Mouse (Mus musculus) MEL (cell line): Measurements from ENCODE around the gene Psen1. TPM values are rescaled to one million over a fixed set of nuclear protein-coding genes. Genes with fewer than 3 reads are reported as not detected.

ENCODE experiments used
- DNase-seq: peaks from one replicate; pipeline ENCODE4 v3.0.0; 2011; ENCODE audit warnings: low read depth, low spot score
- H3K27ac ChIP-seq: 2 replicates; pipeline ENCODE4 v1.5.1; 2012; ENCODE audit warnings: low read depth, mild to moderate bottlenecking, control low read depth, low read length, moderate library complexity; ENCODE audit not compliant: control insufficient read depth
- H3K27me3 ChIP-seq, 2 experiments: fragments of 150-350 bp in 1 of 2; sonication (generic) in 1 of 2; 2 replicates each; pipeline ENCODE4 v1.6.1; 2012; ENCODE audit warnings: low read length in 2 of 2, mild to moderate bottlenecking in 2 of 2, improper control_type of control experiment in 1 of 2, moderate library complexity in 1 of 2; ENCODE audit not compliant: insufficient read depth in 2 of 2, control insufficient read depth in 1 of 2
- H3K36me3 ChIP-seq, 2 experiments: 2 replicates each; pipeline ENCODE4 v1.6.1; 2012 to 2014; ENCODE audit warnings: low read length in 2 of 2, improper control_type of control experiment in 1 of 2, inconsistent platforms in 1 of 2, mild to moderate bottlenecking in 1 of 2; ENCODE audit not compliant: insufficient read depth in 2 of 2, control insufficient read depth in 1 of 2
- H3K4me1 ChIP-seq, 2 experiments: fragments of 150-350 bp in 1 of 2; sonication (generic) in 1 of 2; 2 replicates each; pipeline ENCODE4 v1.6.1; 2012; ENCODE audit warnings: low read length in 2 of 2, improper control_type of control experiment in 1 of 2, mild to moderate bottlenecking in 1 of 2; ENCODE audit not compliant: insufficient read depth in 2 of 2, control insufficient read depth in 1 of 2
- H3K4me3 ChIP-seq, 2 experiments: fragments of 150-350 bp in 1 of 2; sonication (generic) in 1 of 2; 2 replicates each; pipeline ENCODE4 v1.5.1; 2012; ENCODE audit warnings: low read depth in 2 of 2, low read length in 2 of 2, mild to moderate bottlenecking in 2 of 2, moderate library complexity in 2 of 2, control low read depth in 1 of 2, improper control_type of control experiment in 1 of 2; ENCODE audit not compliant: control insufficient read depth in 1 of 2, insufficient read depth in 1 of 2
- H3K79me2 ChIP-seq: 2 replicates; pipeline ENCODE4 v1.6.1; 2012; ENCODE audit warnings: mild to moderate bottlenecking, low read length, moderate library complexity; ENCODE audit not compliant: control insufficient read depth, poor library complexity, insufficient read depth
- H3K9ac ChIP-seq: 2 replicates; pipeline ENCODE4 v1.6.1; 2012; ENCODE audit warnings: low read depth, mild to moderate bottlenecking, control low read depth, low read length, moderate library complexity; ENCODE audit not compliant: control insufficient read depth, poor library complexity, severe bottlenecking
- H3K9me3 ChIP-seq: fragments of 150-350 bp; sonication (generic); replicated peaks from 2 replicates; pipeline ENCODE4 v1.6.1; 2012; ENCODE audit warnings: mild to moderate bottlenecking, low read length, improper control_type of control experiment, moderate library complexity; ENCODE audit not compliant: insufficient read depth
- BHLHE40 ChIP-seq: IDR thresholded peaks from 2 replicates; pipeline ENCODE4 v1.6.1; 2012; ENCODE audit warnings: low read depth, mild to moderate bottlenecking, inconsistent platforms, low read length, improper control_type of control experiment, borderline replicate concordance
- CHD1 ChIP-seq: IDR thresholded peaks from 2 replicates; pipeline ENCODE4 v1.6.1; 2012; ENCODE audit warnings: low read depth, mild to moderate bottlenecking, inconsistent platforms, low read length, improper control_type of control experiment
- CTCF ChIP-seq, 3 experiments: IDR thresholded peaks in 2 of 3; conservative IDR thresholded peaks in 1 of 3; 2 replicates each; pipeline ENCODE4 v1.5.1; 2011 to 2012; ENCODE audit warnings: low read length in 3 of 3, low read depth in 2 of 3, mild to moderate bottlenecking in 2 of 3, improper control_type of control experiment in 1 of 3, inconsistent platforms in 1 of 3, mixed read lengths in 1 of 3, moderate library complexity in 1 of 3; ENCODE audit not compliant: control insufficient read depth in 1 of 3, insufficient read depth in 1 of 3, poor library complexity in 1 of 3, severe bottlenecking in 1 of 3
- ELF1 ChIP-seq: IDR thresholded peaks from 2 replicates; pipeline ENCODE4 v1.6.1; 2014; ENCODE audit warnings: low read depth, mild to moderate bottlenecking, inconsistent platforms, low read length, improper control_type of control experiment, moderate library complexity
- EP300 ChIP-seq, 2 experiments: IDR thresholded peaks; 2 replicates each; pipeline ENCODE4 v1.6.1; 2011; ENCODE audit warnings: improper control_type of control experiment in 2 of 2, low read length in 2 of 2, low read depth in 1 of 2, mild to moderate bottlenecking in 1 of 2
- ETS1 ChIP-seq: IDR thresholded peaks from 2 replicates; pipeline ENCODE4 v1.6.1; 2012; ENCODE audit warnings: low read depth, mild to moderate bottlenecking, inconsistent platforms, low read length, improper control_type of control experiment, moderate library complexity
- GABPA ChIP-seq: IDR thresholded peaks from 2 replicates; pipeline ENCODE4 v1.6.1; 2012; ENCODE audit warnings: low read depth, mild to moderate bottlenecking, inconsistent platforms, low read length, improper control_type of control experiment, moderate library complexity
- JUND ChIP-seq: IDR thresholded peaks from 2 replicates; pipeline ENCODE4 v1.6.1; 2011; ENCODE audit warnings: low read depth, mild to moderate bottlenecking, improper control_type of control experiment, low read length
- KAT2A ChIP-seq: conservative IDR thresholded peaks from 2 replicates; pipeline ENCODE4 v1.6.1; 2012; ENCODE audit warnings: low read depth, low read length, improper control_type of control experiment, inconsistent platforms
- MAFK ChIP-seq: IDR thresholded peaks from 2 replicates; pipeline ENCODE4 v1.6.1; 2011; ENCODE audit warnings: low read depth, mild to moderate bottlenecking, low read length, improper control_type of control experiment, borderline replicate concordance
- MAX ChIP-seq: IDR thresholded peaks from 2 replicates; pipeline ENCODE4 v1.6.1; 2011; ENCODE audit warnings: low read length, improper control_type of control experiment
- MAZ ChIP-seq: IDR thresholded peaks from 2 replicates; pipeline ENCODE4 v1.6.1; 2012; ENCODE audit warnings: low read depth, mild to moderate bottlenecking, inconsistent platforms, low read length, improper control_type of control experiment
- MEF2A ChIP-seq: IDR thresholded peaks from 2 replicates; pipeline ENCODE4 v1.6.1; 2014; ENCODE audit warnings: low read depth, mild to moderate bottlenecking, inconsistent platforms, low read length, improper control_type of control experiment; ENCODE audit not compliant: poor library complexity, insufficient replicate concordance, severe bottlenecking; ENCODE audit errors: extremely low read depth
- MXI1 ChIP-seq: IDR thresholded peaks from 2 replicates; pipeline ENCODE4 v1.6.1; 2011; ENCODE audit warnings: mild to moderate bottlenecking, low read depth, low read length, improper control_type of control experiment
- MYB ChIP-seq: IDR thresholded peaks from 2 replicates; pipeline ENCODE4 v1.6.1; 2011; ENCODE audit warnings: mild to moderate bottlenecking, low read depth, low read length, improper control_type of control experiment
- NELFE ChIP-seq: IDR thresholded peaks from 2 replicates; pipeline ENCODE4 v1.6.1; 2011; ENCODE audit warnings: low read depth, low read length, improper control_type of control experiment
- NRF1 ChIP-seq: IDR thresholded peaks from 2 replicates; pipeline ENCODE4 v1.6.1; 2014; ENCODE audit warnings: low read depth, mild to moderate bottlenecking, inconsistent platforms, low read length, improper control_type of control experiment, moderate library complexity; ENCODE audit not compliant: poor library complexity, insufficient read depth, severe bottlenecking
- POLR2AphosphoS5 ChIP-seq: IDR thresholded peaks from 2 replicates; pipeline ENCODE4 v1.6.1; 2012; ENCODE audit warnings: low read depth, borderline replicate concordance, mild to moderate bottlenecking, inconsistent platforms, low read length, moderate library complexity, mixed read lengths
- RAD21 ChIP-seq: IDR thresholded peaks from 2 replicates; pipeline ENCODE4 v1.6.1; 2011; ENCODE audit warnings: mild to moderate bottlenecking, low read depth, low read length, improper control_type of control experiment
- RCOR1 ChIP-seq: IDR thresholded peaks from 2 replicates; pipeline ENCODE4 v1.6.1; 2012; ENCODE audit warnings: low read depth, mild to moderate bottlenecking, inconsistent platforms, low read length, improper control_type of control experiment
- SMC3 ChIP-seq: IDR thresholded peaks from 2 replicates; pipeline ENCODE4 v1.6.1; 2011; ENCODE audit warnings: low read depth, low read length, improper control_type of control experiment
- TAL1 ChIP-seq: IDR thresholded peaks from 2 replicates; pipeline ENCODE4 v1.6.1; 2012; ENCODE audit warnings: mild to moderate bottlenecking, inconsistent platforms, low read length, moderate library complexity, mixed read lengths
- TCF12 ChIP-seq: IDR thresholded peaks from 2 replicates; pipeline ENCODE4 v1.6.1; 2014; ENCODE audit warnings: low read depth, mild to moderate bottlenecking, inconsistent platforms, low read length, improper control_type of control experiment, moderate library complexity
- UBTF ChIP-seq: IDR thresholded peaks from 2 replicates; pipeline ENCODE4 v1.6.1; 2012; ENCODE audit warnings: low read depth, mild to moderate bottlenecking, inconsistent platforms, low read length, improper control_type of control experiment, moderate library complexity, borderline replicate concordance; ENCODE audit not compliant: insufficient read depth
- USF1 ChIP-seq: IDR thresholded peaks from 2 replicates; pipeline ENCODE4 v1.6.1; 2014; ENCODE audit warnings: low read depth, mild to moderate bottlenecking, inconsistent platforms, low read length, improper control_type of control experiment, moderate library complexity
- USF2 ChIP-seq, 2 experiments: IDR thresholded peaks; 2 replicates each; pipeline ENCODE4 v1.6.1; 2011 to 2012; ENCODE audit warnings: improper control_type of control experiment in 2 of 2, low read length in 2 of 2, borderline replicate concordance in 1 of 2, inconsistent platforms in 1 of 2, low read depth in 1 of 2, mild to moderate bottlenecking in 1 of 2; ENCODE audit not compliant: insufficient read depth in 1 of 2
- ZC3H11A ChIP-seq: IDR thresholded peaks from 2 replicates; pipeline ENCODE4 v1.6.1; 2012; ENCODE audit warnings: low read depth, mild to moderate bottlenecking, inconsistent platforms, low read length, improper control_type of control experiment
- ZNF384 ChIP-seq: IDR thresholded peaks from 2 replicates; pipeline ENCODE4 v1.6.1; 2012; ENCODE audit warnings: low read depth, mild to moderate bottlenecking, inconsistent platforms, low read length, improper control_type of control experiment
- polyA plus RNA-seq, 2 experiments: library from polyadenylated mRNA; stranded (reverse) in 1 of 2; unstranded in 1 of 2; fragments of >175 nt in 1 of 2; fragments of >200 nt in 1 of 2; gene quantifications; 2 replicates each; pipeline versions ENCODE4 v1.2.1 to v1.2.4; 2012; ENCODE audit warnings: low replicate concordance in 2 of 2, low read depth in 1 of 2; ENCODE audit not compliant: insufficient read length in 2 of 2, insufficient read depth in 1 of 2, missing spikeins in 1 of 2
- total RNA-seq: library from RNA; depleted of rRNA; stranded (reverse); fragments of 300-350 nt; gene quantifications from 2 replicates; pipeline ENCODE4 v1.2.3, GENCODE M21; 2012

Gene Psen1
- total and polyA plus RNA-seq, 3 experiments: 45.4 to 63.5 TPM; not detected in 1

DNA sequence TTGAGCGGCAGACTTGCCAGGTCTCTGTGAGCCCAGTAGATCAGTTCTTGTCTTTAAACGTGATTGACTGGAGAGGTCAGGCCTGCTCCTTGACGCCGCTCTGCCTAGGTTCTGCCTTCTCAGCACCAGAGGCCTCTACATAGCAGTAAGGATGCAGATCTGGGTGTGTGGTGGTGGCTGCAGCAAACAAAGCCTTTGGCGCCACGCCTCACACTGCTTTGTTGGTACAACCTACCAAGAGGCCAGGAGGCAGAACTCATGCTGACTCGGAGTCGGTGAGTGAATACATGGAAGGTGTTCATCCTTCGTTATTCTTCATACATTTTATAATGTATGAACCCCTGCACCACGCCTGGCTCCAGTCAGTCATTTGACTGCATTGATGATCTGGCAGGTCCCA is 70.8 kb downstream of the Psen1 start:
- no peak for TF ChIP-seq NELFE
- TF ChIP-seq USF2 (IDR thresholded peaks at IDR 0.05; ENCODE audit: borderline replicate concordance in 1 of 2, insufficient read depth in 1 of 2, low read depth in 1 of 2, low read length in 2 of 2): no peak
- no peak for TF ChIP-seq ETS1
- no peak for TF ChIP-seq EP300 (IDR thresholded peaks at IDR 0.05; ENCODE audit: low read depth in 1 of 2, low read length in 2 of 2)
- TF ChIP-seq UBTF: no peak
- TF ChIP-seq GABPA: no peak
- TF ChIP-seq MAZ: no peak
- TF ChIP-seq MAFK: no peak
- no peak for TF ChIP-seq ZC3H11A
- TF ChIP-seq MEF2A: no peak
- no peak for TF ChIP-seq TCF12
- TF ChIP-seq ELF1: no peak
- no peak for TF ChIP-seq USF1
- TF ChIP-seq ZNF384: no peak
- no peak for TF ChIP-seq MXI1
- no peak for TF ChIP-seq KAT2A
- Histone ChIP-seq H3K79me2 (no peaks in the 10 kb centered on the region), H3K9me3 (no peaks in the 10 kb centered on the region), H3K27ac (no peak overlapping the region), H3K27me3 (no peaks in the 10 kb centered on the region), H3K9ac (no peak overlapping the region), H3K36me3 (no peaks in the 10 kb centered on the region), H3K4me1 (no peaks in the 10 kb centered on the region), H3K4me3 (no peak overlapping the region)
- no peak for DNase-seq

DNA sequence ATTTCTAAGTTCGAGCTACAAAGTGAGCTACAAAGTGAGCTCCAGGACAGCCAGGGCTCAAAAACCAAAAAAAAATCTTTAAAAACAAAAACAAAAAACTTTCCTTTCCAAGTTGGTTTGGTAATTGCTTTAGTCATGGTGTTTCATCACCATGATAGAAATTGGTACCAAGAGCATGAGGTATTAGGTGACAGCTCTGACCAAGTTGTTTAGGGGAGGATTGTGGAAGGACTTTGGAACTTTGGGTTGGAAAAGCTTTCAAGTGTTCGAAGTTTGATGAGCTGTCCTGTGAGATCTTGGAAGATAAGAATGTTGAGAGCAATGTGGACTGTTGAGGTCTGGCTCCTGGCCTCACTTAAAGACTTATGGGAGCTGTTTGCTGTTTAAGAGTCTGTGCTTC is 72.2 kb downstream of the Psen1 start:
- no peak overlapping the region for H3K9ac ChIP-seq
- H3K79me2 ChIP-seq: no peaks in the 10 kb centered on the region
- H3K36me3 ChIP-seq: no peaks in the 10 kb centered on the region
- TF ChIP-seq UBTF (no peak), MYB (no peak), MAZ (no peak), CTCF (IDR thresholded peaks at IDR 0.05 in 2 of 3, conservative IDR thresholded peaks at IDR 0.05 in 1 of 3; ENCODE audit: control insufficient read depth in 1 of 3, insufficient read depth in 1 of 3, low read depth in 2 of 3, low read length in 3 of 3, poor library complexity in 1 of 3, severe bottlenecking in 1 of 3) (no peak), MAX (no peak), JUND (no peak), BHLHE40 (no peak), USF1 (no peak), MEF2A (no peak), CHD1 (no peak), SMC3 (no peak), RCOR1 (no peak), ETS1 (no peak), POLR2AphosphoS5 (no peak), TAL1 (no peak), NRF1 (no peak), KAT2A (no peak), RAD21 (no peak), MAFK (no peak)
- TF ChIP-seq, all 39 proteins: peak for 0
- Histone ChIP-seq H3K9me3 (no peaks in the 10 kb centered on the region), H3K27me3 (no peaks in the 10 kb centered on the region), H3K4me1 (no peaks in the 10 kb centered on the region), H3K4me3 (no peak overlapping the region), H3K27ac (no peak overlapping the region)
- DNase-seq: no peak
